Mouse (Mus musculus) urinary bladder, postnatal 36 days (tissue): ENCODE data around the gene Fancm.
"Not testable (repeated sequence)": the region's sequence is repeated elsewhere in the genome, so short reads cannot be mapped to it uniquely, and the experiment has no call there.

ENCODE experiments used
- DNase-seq, 2 experiments: peaks; one replicate each; pipeline ENCODE4 v3.0.0; 2022; ENCODE audit warnings: low spot score in 2 of 2, mixed read lengths in 1 of 2

The Fancm gene

GRCm38 (mm10) chr12:65075085-65075732, at the start of gene Fancm:
Gene Fancm, plus strand, starts transcription at chr12:65075603.
- peak; percentile 82 to 89 for DNase-seq

DNA sequence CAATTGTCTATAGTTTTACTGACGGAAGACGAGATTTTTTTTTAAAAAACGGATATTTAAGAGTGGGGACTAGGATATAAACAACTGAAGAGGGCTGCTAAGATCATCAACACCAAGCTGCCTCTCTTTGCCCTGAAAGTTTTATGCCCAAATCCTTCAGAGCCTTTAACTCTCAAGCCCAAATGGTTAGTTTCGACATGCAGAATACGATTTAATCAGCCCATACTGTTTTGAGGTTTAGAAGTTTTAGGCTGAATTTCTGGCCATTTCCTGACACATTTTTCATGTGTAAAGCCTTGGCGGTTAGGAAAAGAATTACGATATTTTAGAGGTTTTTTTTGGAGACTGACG, 39.6 kb upstream of the Fancm start:
- no peak for DNase-seq

GRCm38 (mm10) chr12:65036190-65036870, 39.1 kb upstream of the Fancm start, which contains the start of gene Prpf39:
Gene Prpf39, plus strand, starts transcription at chr12:65036333.
- DNase-seq: peak; percentile 87 to 91

DNA sequence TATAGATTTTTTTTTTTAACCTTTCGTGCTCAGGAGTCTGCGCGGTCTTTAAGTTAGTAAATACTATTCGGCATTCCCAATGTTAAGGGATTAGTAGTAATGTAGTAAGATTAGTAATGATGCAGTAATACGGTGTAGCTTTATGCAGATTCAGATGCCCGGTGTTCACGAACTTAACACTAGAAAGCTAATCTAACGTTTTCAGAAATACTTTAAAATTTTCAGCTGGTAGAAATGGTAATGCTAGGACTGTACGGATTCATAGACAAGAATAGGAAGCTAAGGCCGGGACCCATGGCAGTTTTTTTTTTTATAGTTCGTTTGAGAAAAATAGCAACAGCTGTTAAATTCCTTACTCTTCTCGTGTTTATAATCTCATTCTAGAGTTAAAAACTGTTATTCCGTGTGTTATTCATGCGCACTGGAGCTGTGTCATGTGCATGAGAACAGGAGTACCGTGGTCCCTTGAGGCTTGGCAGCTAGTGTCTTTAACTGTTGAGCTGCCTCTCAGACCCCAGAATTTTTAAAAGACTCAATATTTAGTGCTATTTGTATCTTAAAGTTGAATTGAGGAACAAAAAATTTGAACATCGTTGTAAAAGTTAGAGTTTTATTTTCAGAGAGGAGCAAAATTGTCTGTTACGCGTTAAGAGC, 38.4 kb upstream of the Fancm start:
- DNase-seq: no peak

- no peak for DNase-seq
Observed at GRCm38 (mm10) chr12:65037546-65037937, 37.9 kb upstream of the Fancm start.

- DNase-seq: no peak
Observed at GRCm38 (mm10) chr12:65048799-65049198, 26.6 kb upstream of the Fancm start.

DNA sequence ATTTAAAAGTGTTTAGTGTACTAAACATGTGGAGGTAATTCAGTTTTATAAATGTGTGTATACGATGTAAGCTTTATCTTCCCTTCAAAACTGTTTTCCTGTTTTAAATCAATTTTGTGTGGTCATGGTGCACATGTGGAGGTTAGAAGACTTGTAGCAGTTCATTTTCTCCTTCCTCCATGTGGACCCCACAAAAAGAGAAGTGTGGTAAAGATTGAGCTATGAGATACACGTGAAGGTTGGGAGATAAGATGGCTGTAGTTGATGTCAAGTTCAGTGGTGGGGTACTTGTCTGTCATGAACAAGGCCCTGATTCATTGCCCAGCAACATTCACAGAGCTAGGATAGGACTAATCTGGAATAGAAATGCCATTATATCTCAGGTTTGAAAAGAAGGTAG, 17.2 kb upstream of the Fancm start:
- DNase-seq: no peak

DNA sequence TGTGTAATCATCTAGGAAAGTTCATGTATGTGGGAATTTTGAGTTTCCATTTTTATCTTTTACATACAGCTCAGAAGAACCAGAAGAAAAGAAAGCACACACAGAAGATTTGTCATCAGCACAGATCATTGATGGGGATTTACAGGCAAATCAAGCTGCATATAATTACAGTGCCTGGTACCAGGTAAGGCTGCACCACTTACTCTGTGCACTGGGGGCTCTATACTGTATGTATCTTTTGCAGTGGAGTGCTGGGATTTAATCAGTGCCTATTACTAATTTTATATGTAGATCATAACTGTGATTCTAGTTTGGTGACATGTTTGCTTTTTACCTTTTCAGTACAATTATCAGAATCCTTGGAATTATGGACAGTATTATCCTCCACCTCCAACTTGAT, 14.3 kb upstream of the Fancm start:
- DNase-seq: no peak

DNA sequence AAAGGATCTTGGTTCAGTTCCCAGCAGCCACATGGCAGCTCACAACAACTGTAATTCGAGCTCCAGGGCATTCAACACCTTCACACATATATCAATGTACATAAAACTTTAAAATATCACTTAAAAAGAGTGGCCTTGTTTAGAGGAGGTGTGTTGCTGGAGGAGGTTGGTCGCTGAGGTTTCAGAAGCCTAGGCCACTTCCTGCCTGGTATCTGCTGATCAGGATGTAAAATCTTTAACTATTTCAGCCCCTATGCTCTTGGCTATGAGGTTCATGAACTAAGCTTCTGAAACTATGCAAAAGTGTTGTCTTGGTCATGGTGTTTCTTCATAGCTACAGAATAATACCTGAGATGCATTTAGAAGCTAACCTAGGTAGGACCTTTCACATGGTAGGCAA, 10.2 kb upstream of the Fancm start:
- DNase-seq: no peak

- no peak for DNase-seq
Observed at GRCm38 (mm10) chr12:65066234-65066633, 9.2 kb upstream of the Fancm start.

DNA sequence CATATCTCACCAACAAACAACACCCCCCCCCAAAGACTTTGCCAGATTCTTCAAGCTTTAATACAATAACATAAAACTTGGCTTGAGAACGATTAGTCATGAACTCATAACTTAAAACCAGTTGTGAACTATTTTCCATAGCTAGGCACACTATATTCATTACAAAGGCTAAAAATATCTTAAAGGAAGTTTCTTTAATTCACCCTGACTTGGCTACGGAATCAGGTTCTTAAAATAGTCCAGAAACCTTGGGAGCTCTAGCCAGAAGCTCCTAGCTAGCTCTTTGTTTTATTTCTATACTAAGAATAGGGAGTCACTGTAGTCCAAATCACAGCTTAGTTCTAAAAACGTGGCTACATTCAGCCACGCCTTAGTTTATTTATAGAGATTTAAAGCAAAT, 7.0 kb upstream of the Fancm start:
- DNase-seq: no peak

- DNase-seq: no peak
Observed at GRCm38 (mm10) chr12:65072911-65073610, 2.3 kb upstream of the Fancm start.

GRCm38 (mm10) chr12:65073611-65074178, 1.7 kb upstream of the Fancm start, which contains the start of gene Fkbp3:
Gene Fkbp3, minus strand, starts transcription at chr12:65074007.
- peak; percentile 97 to 98 for DNase-seq

DNA sequence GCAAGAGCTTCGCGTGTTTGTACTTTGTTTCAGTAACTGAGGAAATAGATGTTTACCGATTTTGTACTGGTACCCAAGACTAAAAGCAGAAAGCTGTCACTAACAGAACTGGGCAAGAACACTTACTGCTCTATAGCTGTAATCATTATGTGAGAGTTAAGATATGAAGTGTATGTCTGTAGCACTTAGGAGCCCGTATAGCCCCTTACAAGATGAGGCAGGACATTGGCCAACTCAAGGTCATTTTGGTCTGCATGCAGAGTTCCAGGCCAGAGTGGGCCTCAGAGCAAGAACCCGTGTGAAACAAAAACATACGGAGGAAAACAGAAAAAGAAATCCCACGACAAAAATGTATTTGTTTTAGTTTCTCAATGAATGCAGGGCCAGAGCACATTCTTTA, 752 bp upstream of the Fancm start:
- no peak for DNase-seq

DNA sequence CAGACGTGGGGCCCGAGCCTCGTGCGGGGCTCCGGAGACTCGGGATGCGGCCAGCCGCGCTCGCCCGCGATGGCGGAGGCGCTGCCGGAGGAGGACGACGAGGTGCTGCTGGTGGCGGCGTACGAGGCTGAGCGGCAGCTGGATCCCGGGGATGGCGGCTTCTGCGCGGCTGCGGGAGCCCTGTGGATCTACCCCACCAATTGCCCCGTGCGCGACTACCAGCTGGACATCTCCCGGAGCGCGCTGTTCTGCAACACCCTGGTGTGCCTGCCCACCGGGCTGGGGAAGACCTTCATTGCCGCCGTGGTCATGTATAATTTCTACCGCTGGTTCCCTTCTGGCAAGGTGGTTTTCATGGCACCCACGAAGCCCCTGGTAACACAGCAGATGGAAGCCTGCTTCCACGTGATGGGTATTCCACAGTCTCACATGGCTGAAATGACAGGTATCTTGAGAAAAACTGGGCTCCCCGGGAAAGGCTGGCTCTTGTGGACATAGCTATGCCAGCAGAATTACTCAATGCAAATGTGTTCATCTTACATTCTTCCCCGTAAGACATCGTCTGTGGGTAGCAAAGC, 419 bp downstream of the Fancm start:
- no peak for DNase-seq

- DNase-seq: no peak
Observed at GRCm38 (mm10) chr12:65076906-65077305, 1.5 kb downstream of the Fancm start.

GRCm38 (mm10) chr12:65108746-65109145, 33.3 kb downstream of the Fancm start:
- no peak for DNase-seq

DNA sequence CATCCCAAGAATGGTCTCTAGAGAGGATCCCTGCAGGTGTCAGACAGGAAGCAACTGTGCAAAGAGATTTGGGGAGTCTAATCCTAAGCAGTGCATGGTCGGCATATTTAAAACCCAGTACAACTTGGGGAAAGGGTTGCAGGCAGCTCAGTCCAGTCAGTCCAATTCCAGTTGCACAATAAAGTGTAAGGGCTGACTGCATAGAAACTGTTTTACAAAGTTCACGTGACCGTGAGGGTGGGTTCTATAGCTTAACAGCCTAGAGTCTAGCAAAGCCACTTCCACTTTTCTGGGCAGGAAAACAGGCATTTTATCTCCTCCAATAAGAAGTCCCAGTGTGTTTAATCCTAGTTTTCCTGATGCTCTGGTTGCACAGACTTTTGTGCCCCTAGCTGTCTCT, 36.1 kb downstream of the Fancm start:
- no peak for DNase-seq

DNA sequence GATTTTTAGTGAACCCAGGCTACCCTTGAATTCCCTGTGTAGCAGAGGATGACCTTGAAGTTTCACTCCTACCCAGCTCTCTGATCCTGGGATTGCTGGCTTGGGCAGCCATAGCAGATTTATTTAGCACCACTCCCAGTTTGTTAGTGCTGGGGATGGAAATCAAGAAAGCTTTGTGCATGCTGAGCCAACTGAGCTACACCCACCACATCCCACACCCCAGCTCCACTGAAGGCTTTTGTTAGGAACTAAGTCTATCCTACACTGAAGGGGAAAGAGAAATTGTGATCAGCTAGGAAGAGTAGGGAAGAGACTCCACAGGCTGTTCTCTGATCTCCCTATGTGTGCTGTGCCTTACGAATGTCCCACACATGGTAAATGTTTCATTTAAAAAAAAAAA, 37.4 kb downstream of the Fancm start:
- no peak for DNase-seq

DNA sequence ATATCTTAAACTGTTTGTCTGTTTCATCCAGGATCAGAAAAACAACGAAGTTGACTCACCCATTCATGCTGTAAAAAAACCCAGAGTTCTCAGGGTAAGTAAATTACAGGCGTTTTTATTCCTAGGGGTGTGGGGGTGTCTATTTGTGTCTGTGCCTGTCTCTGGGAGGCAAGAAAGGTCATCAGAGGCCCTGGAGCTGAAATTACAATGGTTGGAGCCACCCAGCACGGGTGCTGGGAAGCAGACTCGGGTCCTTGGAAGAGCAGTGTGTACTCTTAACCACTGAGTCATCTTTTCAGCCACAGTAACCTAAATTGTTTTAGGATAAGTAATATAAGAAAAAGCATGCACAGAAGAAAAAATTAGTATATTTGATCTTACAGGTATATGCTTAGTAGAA, 38.5 kb downstream of the Fancm start:
- DNase-seq: no peak

DNA sequence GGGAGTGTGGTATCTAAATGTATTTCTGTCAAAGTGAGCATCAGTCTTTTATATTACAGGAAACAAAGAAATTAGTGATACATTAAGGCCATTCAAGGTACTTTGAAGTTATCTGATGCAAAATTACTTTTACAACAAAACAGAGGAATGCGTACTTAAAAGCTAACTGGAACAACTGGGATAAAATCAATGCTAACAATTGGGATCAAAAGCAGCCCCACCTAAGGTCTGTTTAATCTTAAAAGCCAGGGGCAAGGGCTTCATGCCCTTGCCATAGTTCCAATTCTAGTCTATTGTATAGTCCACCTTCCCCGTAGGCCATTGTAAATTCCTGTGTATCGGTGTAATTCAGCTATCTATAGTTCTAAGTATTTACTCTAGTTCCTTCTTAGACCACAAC, 39.6 kb downstream of the Fancm start:
- not testable (repeated sequence) for DNase-seq

GRCm38 (mm10) chr12:65118968-65119367, 43.6 kb downstream of the Fancm start:
- DNase-seq: no peak
